Mouse (Mus musculus): ENCODE results near the gene Eya3.
"Not testable (repeated sequence)": the region's sequence is repeated elsewhere in the genome, so short reads cannot be mapped to it uniquely, and the experiment has no call there.

Eya3 gene

DNA sequence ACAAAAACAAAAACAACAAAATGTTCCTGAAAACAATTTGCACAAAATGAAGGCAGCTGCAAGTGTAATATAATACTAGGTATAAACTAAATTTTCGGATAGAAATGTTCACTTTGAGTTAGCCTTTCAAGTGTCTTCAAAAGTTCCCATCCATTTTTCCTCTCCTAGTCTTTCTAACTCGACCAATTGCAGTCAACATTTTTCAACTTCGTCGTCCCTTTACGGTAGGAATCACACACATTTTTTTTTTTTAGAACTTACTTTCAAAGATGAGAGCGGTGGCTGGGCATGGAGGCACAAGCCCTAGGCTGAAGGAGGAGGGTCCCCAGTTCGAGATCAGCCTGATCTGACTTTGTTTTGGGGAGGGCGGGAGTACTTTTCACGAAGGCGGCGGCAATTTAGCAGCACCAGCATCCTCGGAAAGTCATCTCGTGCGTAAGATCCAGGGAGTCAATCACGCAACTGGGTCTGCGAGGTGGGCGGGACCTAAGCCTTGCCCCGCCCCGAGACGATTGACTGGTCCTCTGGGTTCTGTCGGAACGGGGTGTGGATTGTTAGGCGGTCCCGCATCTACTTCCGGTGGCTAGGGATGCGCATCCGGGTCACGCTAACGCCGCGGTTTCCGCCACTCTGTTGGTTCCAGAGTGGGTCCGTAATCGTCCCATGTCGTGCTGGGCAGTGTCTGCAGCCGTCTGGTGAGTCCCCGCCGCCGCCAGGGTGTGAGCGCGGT is at the start of gene Eya3:
TSS of gene Eya3 (plus strand) at position 527 of the 730 bp plus-strand sequence.
- DNase-seq (ENCODE audit: low spot score in 2 of 2) = peak; percentile 91 to 93

DNA sequence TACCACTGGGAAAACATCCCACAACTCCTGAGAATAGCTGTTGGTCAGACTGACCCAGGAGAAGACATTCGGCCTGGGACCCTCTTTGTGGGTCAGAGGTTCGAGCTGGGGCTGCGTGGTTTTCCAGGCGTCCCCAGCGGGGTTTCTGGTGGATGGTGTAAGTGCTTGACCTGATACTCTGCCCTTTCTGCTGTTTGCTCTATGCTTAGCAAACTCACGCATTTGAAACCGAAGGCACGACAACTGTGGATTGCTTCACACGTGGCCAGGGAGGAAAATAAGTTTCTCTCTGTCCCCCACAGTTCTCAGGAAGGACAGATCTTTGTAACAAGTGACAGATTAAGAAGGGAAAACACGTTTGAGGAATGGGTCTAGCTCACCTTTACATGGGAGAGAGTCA is 48.1 kb upstream of the Eya3 start:
- no peak for DNase-seq (ENCODE audit: low spot score in 2 of 2)

DNA sequence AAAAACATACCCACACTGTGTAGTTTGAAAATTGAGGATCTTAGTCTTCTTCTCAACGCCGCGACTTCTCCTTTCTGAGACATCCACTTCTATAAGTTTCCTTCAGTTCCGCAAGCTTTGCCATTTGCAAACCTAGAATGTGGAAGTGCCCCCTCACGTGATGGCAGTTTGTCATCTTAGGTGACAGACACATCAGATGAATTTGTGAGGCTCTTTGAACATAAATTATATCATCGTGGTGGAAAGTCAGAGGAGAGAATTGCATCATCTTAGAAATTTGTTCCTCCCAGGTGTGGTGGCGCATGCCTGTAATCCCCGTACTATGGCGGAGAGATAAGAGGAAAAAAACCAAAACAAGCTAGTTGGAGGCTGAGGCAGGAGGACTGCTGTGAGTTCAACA is 45.8 kb upstream of the Eya3 start:
- no peak for DNase-seq (ENCODE audit: low spot score in 2 of 2)

DNA sequence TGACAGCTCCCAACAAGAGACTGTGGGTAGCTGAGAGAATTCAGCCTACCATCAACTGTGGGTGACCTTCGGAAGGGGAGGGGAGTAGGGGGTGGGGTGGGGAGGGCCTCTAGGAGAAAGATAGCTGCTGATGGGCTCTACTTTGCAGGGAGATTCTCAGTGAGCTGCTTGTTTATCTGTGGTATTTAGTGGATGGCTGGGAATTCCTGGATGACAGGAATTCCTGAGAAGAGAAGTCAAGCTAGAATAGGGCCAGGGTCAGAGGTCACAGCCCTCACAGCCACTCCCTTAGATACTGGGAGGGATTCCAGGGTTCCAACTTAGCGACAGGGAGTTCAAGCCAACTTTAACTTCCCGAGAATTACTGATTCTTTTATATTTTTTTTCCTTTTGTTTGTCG is 44.6 kb upstream of the Eya3 start:
- DNase-seq (ENCODE audit: low spot score in 2 of 2) = no peak

DNA sequence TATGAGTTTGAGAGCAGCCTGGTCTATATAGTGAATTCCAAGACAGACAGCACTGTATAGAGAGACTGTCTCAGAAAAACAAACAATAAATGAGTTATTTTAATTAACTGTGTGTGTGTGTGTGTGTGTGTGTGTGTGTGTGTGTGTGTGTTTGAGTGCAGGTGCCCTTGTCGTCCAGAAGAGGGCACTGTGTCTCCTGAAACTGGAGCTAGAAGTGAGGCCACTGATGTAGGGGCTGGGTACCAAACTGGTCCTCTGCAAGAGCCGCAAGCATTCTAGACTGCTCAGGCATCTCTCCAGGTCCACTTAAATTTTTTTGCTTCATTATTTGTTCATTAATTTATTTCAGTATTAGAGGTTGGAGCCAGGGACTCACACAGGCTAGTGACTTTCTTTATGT is 39.9 kb upstream of the Eya3 start:
- DNase-seq (ENCODE audit: low spot score in 2 of 2) = no peak

DNA sequence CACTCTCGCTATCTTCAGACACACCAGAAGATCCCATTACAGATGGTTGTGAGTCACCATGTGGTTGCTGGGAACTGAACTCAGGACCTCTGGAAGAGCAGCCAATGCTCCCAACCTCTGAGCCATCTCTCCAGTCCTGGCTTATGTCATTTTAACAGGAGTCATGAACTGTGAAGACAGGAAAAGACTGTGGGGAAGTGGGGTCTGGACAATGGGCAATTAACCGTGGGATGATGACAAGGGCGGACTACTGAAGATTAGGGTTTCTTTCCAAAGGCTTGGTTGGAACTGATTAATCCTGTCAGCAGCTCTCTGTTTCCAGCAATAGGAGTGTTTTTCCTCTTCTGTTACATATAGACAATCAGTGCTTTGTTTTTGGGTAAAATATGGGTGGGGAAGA is 39.0 kb upstream of the Eya3 start:
- no peak for DNase-seq (ENCODE audit: low spot score in 2 of 2)

DNA sequence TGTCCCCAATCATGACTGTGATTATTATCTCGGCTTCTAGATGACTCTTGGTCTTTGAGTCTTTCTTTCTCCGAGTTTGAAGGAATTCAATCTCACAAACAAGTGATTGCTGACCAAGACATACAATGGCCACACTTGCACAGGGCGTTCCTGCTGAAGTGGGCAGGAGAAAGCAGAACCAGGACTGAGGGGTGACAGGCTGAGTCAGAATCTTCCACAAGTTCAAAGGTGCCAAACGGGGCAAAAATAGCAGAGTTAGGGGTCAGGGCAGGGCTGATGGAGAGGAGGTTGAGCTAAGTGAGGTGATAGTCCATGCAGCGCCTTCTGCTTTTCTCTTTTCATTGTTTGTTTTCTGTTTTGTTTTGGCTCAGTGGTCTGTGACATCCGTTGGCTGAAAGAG is 38.3 kb upstream of the Eya3 start:
- no peak for DNase-seq (ENCODE audit: low spot score in 2 of 2)

DNA sequence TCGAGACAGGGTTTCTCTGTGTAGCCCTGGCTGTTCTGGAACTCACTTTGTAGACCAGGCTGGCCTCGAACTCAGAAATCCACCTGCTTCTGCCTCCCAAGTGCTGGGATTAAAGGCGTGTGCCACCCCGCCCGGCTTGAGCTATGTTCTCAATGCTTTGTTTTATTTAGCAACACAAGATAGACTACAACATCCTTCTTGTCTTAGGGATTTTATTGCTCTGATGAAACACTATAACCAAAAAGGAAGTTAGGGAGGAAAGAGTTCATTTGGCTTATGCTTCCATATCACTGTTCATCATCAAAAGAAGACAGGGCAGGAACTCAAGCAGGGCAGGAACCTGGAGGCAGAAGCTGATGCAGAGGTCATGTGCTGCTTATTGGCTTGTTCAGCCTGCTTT is 37.5 kb upstream of the Eya3 start:
- DNase-seq (ENCODE audit: low spot score in 2 of 2) = not testable (repeated sequence)

DNA sequence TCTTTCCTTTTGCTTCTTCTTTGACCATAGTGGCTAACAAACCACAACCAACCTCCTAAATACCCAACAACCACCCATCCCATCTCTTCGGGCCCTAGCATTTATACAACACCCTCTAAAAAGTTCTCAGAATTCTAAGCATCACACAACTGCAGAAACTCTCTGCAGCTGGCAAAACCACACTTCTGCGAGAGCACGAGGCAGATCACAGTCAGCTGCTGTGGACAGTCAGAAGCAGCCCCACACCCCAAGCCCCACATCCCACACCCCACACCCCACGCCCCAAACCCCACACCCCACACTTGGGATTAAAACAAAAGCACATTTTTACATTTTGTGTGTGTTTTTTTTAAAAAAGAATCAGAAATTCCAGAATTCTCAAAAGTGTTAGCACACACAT is 35.3 kb upstream of the Eya3 start:
- no peak for DNase-seq (ENCODE audit: low spot score in 2 of 2)

DNA sequence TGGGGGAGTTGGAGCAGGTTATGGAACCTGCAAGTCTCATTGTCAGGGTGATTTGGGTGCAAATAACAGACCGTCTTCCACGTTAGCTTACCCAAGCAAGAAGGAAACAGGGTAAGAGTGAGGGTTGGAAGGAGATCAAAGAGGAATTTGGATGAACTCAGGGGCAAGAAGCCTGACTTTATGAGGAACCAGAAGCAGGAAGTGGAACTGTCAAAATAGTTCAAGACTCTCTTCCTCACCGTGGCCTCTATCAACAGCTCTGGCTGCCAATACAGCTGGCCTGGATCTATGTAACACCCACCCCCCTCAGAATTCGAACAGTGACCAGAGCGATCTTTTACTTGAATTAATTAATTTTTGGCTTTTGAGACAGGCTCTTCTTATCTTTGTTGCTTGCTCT is 33.0 kb upstream of the Eya3 start:
- DNase-seq (ENCODE audit: low spot score in 2 of 2) = no peak

DNA sequence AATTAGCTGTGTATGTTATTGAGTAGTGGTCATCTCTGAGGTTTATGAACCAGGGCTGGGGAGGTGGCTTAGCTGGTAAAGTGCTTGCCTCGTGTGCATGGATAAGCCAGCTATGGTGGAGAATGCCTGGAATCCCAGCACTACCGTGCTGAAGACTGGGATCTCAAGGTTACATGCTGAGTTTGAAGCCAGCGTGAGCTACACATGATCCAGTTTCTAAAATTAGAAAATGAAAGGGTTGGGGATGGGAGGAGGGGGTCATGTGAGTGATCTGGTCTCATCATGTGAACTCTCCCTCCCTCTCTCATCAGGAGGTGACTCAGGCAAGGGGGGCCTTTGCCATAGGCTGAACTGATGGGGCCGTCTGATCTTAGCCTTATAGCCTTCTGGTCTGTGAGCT is 30.6 kb upstream of the Eya3 start:
- no peak for DNase-seq (ENCODE audit: low spot score in 2 of 2)

DNA sequence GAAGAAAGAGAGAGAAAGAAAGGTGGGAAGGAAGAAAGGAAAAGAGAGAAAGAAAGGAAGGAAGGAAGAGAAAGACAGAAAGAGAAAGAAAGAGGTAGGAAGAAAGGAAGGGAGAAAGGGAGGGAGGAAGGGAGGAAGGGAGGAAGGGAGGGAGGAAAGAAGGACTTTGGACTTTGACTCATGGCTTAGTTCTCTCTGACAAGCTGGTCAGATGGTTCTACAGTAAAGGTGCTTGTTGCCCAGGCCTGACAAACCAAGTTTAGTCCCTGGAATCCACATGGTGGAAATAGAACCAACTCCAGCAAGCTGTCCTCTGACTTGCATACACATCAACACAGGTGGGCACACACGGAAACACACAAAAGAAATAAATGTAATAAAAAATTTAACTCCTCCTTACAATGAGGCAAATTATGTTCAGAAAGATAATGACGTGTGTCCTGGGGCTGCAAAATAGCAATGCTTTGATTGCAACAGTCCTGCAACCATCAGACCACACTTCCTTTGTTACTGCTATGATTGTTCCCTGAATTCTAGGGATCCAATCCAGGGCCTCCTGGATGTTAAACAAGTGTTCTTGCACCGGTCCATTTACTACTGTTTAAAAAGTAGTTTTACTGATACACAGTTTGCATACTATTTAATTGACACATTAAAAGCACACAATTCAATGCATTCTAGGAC is 28.3 kb upstream of the Eya3 start:
- DNase-seq (ENCODE audit: low spot score in 2 of 2) = no peak

DNA sequence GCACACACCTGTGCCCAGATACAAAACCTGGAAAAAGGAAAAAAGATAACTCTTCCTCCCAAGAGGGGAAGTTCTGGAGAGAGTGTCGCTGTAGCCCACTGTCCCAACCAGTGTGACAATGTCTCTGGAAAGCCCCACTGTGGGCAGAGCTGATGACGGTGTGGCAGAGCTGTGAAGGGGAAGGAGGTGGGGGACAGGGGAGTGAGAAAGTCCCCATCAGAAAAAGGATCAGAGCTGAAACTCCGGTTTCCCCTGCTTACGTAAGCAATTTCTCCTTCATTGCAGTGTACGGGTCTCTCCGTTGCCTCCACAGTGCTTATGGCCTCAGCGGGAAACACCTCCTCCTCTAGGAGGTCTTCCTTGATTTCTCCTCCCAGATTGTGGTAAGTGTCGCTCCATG is 27.5 kb upstream of the Eya3 start:
- DNase-seq (ENCODE audit: low spot score in 2 of 2) = no peak

DNA sequence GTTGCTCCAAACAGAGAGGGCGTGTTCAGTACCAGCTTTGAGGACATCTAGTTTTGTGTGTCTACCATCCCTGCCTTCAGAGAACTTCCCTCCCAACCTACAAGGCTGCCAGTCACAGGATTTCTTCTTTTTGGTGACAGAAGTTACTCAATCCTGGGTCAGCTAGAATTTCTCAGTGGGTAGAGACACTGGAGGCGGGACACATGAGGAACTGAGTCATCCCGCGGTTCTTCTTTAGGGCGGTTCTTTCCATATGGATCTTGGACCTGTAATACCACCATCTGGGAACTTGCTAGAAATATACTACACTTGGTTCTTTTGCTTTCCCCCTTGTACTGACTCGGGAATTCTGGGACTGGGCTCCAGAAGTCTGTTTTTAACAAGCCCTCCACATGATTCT is 20.9 kb upstream of the Eya3 start:
- peak; percentile 56 to 68 for DNase-seq (ENCODE audit: low spot score in 2 of 2)

DNA sequence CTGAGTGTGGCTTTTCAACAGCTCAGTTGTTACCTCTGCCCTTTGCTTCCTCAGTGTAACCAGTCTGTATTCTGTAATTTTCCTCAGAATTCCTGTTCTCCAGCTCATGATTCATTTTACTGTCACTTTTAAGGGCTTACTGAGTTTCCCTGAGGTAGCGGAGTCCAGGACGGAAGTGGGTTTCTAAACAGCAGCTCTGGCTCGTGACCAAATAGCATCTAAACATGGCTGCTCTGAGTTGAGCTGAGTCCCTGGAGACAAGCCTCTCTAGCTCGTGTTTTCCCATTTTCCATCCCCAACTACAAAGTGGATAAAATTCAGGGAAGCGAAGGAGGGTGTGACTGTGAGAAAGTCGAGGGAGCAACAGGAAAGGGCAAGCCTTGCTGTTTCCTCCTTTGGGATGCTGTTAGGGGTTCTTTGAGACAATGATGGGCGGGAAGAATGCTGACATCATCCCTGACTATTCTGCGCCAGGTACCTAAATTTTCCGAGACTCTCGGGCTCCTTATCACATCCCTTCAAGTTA is 19.9 kb upstream of the Eya3 start:
- no peak for DNase-seq (ENCODE audit: low spot score in 2 of 2)

DNA sequence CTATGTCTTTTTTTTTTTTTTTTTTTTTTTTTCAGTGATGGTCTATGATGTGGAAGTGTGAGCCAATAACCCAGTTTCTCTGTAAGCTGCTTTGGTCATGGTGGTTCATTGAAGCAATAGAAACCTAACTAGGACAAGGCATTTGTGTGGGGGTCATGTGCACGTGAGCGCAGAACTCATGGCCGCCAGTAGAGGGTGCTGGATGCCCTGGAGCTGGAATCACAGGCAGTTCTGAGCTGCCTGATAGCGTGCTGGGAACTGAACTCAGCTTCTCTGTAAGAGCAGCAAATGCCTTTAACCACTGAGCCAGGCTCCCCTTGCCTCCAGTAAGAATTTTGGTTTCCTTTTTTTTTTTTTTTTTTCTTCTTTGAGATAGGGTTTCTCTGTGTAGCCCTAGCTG is 18.7 kb upstream of the Eya3 start:
- DNase-seq (ENCODE audit: low spot score in 2 of 2) = no peak

DNA sequence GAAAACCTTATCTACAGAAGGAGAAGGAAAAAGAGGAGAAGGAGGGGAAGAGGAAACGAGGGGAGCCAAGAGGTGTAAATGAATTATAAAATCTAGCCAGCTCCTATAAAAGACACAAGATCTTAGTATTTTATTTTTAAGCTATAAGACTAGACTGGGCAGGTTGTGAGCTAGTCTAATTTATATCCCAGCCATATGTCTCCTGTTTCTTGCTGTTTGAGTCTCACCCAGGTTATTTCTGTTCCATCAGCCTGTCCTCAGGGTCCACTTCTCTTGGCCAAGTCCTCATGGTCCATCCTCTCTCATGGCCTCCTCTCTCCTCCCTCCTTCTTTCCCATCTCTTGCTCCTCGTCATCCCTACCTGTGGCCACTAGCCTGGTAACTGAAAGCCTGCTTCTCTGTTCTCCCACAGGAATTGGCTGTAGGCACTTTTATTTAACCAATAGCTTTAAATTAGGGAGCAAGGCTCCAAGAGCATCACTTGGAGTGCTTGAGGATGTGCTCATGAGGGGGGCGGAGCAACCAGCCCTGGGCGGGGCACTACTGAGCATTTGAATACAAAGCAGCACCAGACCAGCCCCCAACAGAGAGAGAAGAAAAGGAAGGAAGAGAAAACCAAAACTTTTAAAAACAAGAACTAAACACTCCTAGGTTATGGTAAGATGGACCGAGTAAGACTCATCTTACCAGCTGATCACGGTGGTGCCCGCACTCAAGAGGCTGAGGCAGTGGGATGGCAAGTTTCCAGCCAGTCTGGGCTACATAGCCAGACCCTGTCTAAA is 17.3 kb upstream of the Eya3 start:
- DNase-seq (ENCODE audit: low spot score in 2 of 2) = no peak

DNA sequence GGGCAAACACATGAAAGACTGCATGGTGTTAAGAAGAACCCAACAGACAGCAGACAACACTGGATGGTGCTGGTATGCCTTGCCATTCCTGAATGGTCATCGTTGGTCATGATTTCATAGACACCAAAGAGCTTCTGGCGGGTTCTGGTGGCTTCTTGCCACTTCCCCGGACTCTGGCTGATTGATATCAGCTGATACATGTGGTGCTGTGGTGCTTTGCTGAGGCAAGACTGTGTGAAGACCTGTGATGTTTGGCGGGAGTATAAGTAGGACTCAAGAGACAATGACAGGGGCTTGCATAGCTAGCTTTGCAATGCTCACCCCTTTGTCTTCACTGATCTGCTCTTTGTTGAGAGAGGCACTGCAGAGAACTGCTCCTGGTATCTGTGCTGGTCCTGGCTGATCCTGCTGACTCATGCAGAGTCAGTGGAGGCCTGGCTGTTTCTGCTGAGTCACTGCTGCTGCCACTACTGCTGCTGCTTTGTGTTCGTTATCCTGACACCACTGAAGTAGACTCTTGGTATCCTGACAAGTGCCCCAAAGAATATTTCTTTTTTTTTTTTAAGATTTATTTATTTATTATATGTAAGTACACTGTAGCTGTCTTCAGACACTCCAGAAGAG is 14.6 kb upstream of the Eya3 start:
- DNase-seq (ENCODE audit: low spot score in 2 of 2) = no peak

DNA sequence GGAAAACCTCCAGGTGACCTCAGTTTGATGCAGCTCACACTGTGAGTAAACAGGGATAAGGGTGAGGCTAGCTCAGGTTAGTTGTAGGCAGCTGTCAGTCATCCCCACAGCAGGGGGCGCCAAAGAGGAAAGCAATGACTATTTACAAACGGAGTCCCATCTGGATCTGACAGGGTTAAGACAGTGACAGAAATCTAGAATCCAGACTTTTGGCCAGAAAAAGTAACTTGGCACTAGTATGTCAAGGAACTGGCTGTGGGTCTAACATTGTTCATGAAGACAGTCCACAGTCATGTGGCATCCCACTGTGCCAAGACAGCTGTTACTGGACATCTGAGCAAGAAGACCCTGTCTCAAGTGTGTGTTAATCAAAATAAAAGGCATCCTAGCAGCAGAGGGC is 10.0 kb upstream of the Eya3 start:
- DNase-seq (ENCODE audit: low spot score in 2 of 2) = no peak

DNA sequence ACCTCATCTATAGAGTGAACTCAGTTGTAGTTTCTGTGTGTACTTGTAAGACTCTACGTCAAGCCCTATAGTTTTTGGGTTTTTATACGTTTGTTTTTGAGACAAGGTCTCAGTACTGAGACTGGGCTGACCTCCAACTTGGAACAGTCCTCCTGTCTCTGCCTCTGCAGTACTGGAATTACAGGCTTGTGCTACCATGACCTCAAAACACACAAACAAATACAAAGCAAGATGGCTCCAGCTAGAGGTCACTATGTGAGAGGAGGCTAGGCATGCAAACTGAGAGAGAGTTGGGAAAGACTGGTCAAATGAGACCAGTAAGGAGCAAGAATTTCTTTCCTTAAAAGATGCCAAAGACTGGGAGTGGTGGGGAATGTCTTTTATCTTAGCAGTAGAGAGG is 2.8 kb upstream of the Eya3 start:
- no peak for DNase-seq (ENCODE audit: low spot score in 2 of 2)

DNA sequence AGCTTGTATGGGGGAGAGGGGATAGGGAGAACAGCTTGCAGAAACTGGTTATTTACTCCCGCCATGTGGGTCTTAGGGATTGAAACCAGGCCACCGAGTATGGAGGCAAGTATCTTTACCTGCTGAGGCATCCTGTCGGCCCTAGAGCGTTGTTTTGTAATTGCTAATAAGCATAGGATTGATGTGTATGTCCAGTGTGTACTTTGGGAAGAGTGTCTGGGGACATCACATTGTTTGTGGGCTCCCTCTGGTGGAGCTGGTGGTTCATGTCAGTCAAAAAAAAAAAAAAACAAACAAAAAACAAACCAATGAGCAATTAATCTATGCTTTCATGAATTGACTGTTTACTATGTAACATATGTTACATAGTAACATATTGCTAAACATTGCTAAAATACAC is 2.2 kb upstream of the Eya3 start:
- DNase-seq (ENCODE audit: low spot score in 2 of 2) = no peak

DNA sequence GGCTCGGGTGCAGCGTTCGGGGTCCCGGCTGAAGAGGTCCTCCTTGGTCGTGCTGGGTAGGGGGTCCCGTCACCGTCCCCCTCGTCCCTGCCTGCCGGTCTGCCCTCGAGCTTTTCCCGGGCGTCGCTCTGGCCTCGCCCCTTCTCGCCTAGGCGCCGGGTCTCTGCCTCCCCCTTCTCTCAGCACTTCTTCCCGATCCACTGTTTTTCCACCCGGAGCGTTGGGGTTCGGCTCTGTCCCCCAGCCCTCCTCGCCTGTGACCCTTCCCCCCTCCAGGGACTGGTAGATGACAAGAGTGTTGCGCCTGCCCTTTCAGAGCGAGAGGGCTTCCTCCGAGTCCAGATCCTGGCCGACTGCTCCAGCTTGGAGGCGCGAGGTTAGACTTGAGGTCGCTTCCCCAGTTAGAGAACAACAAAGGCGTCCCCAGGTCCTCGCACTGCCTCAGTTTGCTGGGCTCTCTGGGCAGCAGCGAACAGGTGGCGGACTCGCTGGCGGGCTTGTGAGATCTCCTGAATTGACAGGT is 465 bp downstream of the Eya3 start:
- no peak for DNase-seq (ENCODE audit: low spot score in 2 of 2)
